Mouse (Mus musculus) intestine, embryonic 14.5 days (tissue): ENCODE data around the gene Myl3. TPM values are rescaled to one million over a fixed set of nuclear protein-coding genes. Genes with fewer than 3 reads are reported as not detected.

ENCODE experiments used
- ATAC-seq: fragments of 200-750 bp; cut with Nextera tagmentation; replicated peaks from 2 replicates; pipeline ENCODE4 v1.8.0; 2017; ENCODE audit warnings: low read depth, moderate number of reproducible peaks, moderate TSS enrichment, moderate library complexity; ENCODE audit not compliant: low FRiP score, low TSS enrichment
- DNase-seq: peaks from one replicate; pipeline ENCODE4 v3.0.0-alpha.2; 2018; ENCODE audit warnings: low spot score
- H3K27ac ChIP-seq: fragments of 300-500 bp; sonication (generic); 2 replicates; pipeline ENCODE4 v1.5.1; 2014; ENCODE audit warnings: low read depth, mild to moderate bottlenecking, control low read depth
- H3K27me3 ChIP-seq: fragments of 300-500 bp; sonication (generic); replicated peaks from 2 replicates; pipeline ENCODE4 v1.6.1; 2014; ENCODE audit warnings: low read length, control low read depth; ENCODE audit not compliant: control insufficient read depth, insufficient read depth
- H3K36me3 ChIP-seq: fragments of 300-500 bp; sonication (generic); 2 replicates; pipeline ENCODE4 v1.6.1; 2014; ENCODE audit warnings: low read length, control low read depth; ENCODE audit not compliant: control insufficient read depth, insufficient read depth
- H3K4me1 ChIP-seq: fragments of 300-500 bp; sonication (generic); replicated peaks from 2 replicates; pipeline ENCODE4 v1.6.1; 2014; ENCODE audit warnings: low read length, control low read depth, mixed read lengths; ENCODE audit not compliant: control insufficient read depth, insufficient read depth
- H3K4me2 ChIP-seq: fragments of 300-500 bp; sonication (generic); 2 replicates; pipeline ENCODE4 v1.6.1; 2014; ENCODE audit warnings: low read length
- H3K4me3 ChIP-seq: fragments of 300-500 bp; sonication (generic); 2 replicates; pipeline ENCODE4 v1.5.1; 2014; ENCODE audit warnings: low read depth, low read length, control low read depth, mixed read lengths
- H3K9ac ChIP-seq: fragments of 300-500 bp; sonication (generic); 2 replicates; pipeline ENCODE4 v1.6.1; 2014; ENCODE audit warnings: mild to moderate bottlenecking, low read length
- H3K9me3 ChIP-seq: fragments of 300-500 bp; sonication (generic); 2 replicates; pipeline ENCODE4 v1.6.1; 2016; ENCODE audit warnings: low read length, control low read depth; ENCODE audit not compliant: control insufficient read depth
- WGBS: fragments of 180-500 bp; shearing (Covaris S2); extraction: QIAGEN DNeasy Blood & Tissue Kit; methylation state at CpG from one replicate; pipeline ENCODE4 v1.1.7; 2014; 5-methylcytosine and 5-hydroxymethylcytosine counted together
- polyA plus RNA-seq: library from polyadenylated mRNA; unstranded; fragments of >200 nt; fragmentation: Nextera tagmentation; extraction: Ambion mirVana; gene quantifications from 2 replicates; pipeline ENCODE4 v1.2.1, GENCODE M21; 2014

Myl3 gene
- polyA plus RNA-seq, 1 experiment from 2014 or later, result 0.23 TPM

DNA sequence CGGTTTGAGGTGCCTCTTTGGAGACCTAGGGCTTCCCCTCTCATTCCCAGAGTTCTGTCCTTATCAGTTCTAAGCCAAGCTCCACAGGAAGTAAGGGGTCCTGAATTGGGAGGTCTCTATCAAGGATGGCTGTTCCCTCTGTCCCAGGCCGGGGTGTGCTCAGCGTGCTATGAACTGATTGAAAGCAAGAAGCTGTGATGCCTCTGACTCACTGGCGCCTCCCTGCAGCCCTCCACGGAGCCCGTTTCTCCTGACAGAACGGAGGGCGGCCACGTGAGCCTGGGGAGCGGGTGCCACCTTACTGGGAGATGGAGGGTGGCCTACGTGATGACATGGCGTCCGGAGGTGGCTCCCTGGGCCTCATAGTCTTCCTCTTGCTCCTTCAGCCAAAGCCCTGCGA, 56.2 kb downstream of the Myl3 start, which contains the start of gene Prss42:
Gene Prss42 (plus strand): TSS at position 301 of the 400 bp plus-strand sequence.
- no peaks in the 10 kb centered on the region for H3K36me3 ChIP-seq
- no peak within 1 kb of the TSS for H3K9ac ChIP-seq
- ATAC-seq, result no peak
- no peak for DNase-seq
- 91% methylated on average over 14 of the region's 14 CpGs for WGBS
- H3K4me2 ChIP-seq, result no peak within 1 kb of the TSS
- no peaks in the 10 kb centered on the region for H3K9me3 ChIP-seq
- no peaks in the 10 kb centered on the region for H3K4me1 ChIP-seq
- no peak within 1 kb of the TSS for H3K4me3 ChIP-seq
- H3K27ac ChIP-seq, result no peak within 1 kb of the TSS
- no peaks in the 10 kb centered on the region for H3K27me3 ChIP-seq

GRCm38 (mm10) chr9:110800834-110801479, 59.3 kb downstream of the Myl3 start:
- H3K9me3 ChIP-seq, result no peaks in the 10 kb centered on the region
- H3K4me3 ChIP-seq, result no peak overlapping the region
- H3K36me3 ChIP-seq, result no peaks in the 10 kb centered on the region
- H3K27ac ChIP-seq, result no peak overlapping the region
- ATAC-seq (no peak), DNase-seq (no peak)
- no peak overlapping the region for H3K9ac ChIP-seq
- no peak overlapping the region for H3K4me2 ChIP-seq
- H3K4me1 ChIP-seq, result no peaks in the 10 kb centered on the region
- WGBS, result 90% methylated on average over 8 of the region's 8 CpGs
- no peaks in the 10 kb centered on the region for H3K27me3 ChIP-seq

GRCm38 (mm10) chr9:110803294-110803693, 61.6 kb downstream of the Myl3 start:
- Histone ChIP-seq H3K36me3 (no peaks in the 10 kb centered on the region), H3K4me1 (no peaks in the 10 kb centered on the region), H3K27me3 (no peaks in the 10 kb centered on the region), H3K4me3 (no peak overlapping the region), H3K4me2 (no peak overlapping the region), H3K9ac (no peak overlapping the region), H3K27ac (no peak overlapping the region), H3K9me3 (no peaks in the 10 kb centered on the region)
- WGBS, result 65% methylated on average over 4 of the region's 4 CpGs
- DNase-seq (no peak), ATAC-seq (no peak)

- WGBS, result 66% methylated on average over 4 of the region's 4 CpGs
- Histone ChIP-seq H3K9ac (no peak overlapping the region), H3K4me1 (no peaks in the 10 kb centered on the region), H3K27me3 (no peaks in the 10 kb centered on the region), H3K4me3 (no peak overlapping the region), H3K36me3 (no peaks in the 10 kb centered on the region), H3K4me2 (no peak overlapping the region), H3K27ac (no peak overlapping the region), H3K9me3 (no peaks in the 10 kb centered on the region)
- ATAC-seq (no peak), DNase-seq (no peak)
These were observed 68.4 kb downstream of the Myl3 start for GRCm38 (mm10) chr9:110810051-110810450.

DNA sequence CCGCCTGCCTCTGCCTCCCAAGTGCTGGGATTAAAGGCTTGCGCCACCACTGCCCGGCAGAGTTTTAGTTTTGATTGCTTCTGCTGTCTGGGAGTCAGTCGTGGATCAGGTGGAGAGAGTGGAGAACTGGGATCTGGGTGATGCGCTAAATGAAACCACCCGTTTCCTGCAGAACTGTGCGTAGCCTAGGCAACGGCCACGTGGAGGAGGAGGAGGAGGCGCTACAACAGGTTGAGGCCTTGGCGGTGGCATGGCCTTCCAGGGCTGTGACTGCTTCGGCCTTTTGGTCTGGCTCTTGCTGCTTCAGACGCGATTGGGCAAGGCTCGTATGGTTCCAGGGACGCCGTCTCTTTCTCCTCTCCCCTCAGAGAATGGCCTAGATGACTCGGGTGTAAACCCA, 72.1 kb downstream of the Myl3 start, which contains the start of gene Prss44:
Gene Prss44 (plus strand): TSS at position 206 of the 400 bp plus-strand sequence.
- H3K4me3 ChIP-seq, result no peak within 1 kb of the TSS
- H3K36me3 ChIP-seq, result no peaks in the 10 kb centered on the region
- no peak for DNase-seq
- ATAC-seq, result no peak
- WGBS, result 59% methylated on average over 18 of the region's 18 CpGs
- no peak within 1 kb of the TSS for H3K27ac ChIP-seq
- no peak within 1 kb of the TSS for H3K4me2 ChIP-seq
- no peaks in the 10 kb centered on the region for H3K9me3 ChIP-seq
- no peaks in the 10 kb centered on the region for H3K4me1 ChIP-seq
- no peak within 1 kb of the TSS for H3K9ac ChIP-seq
- no peaks in the 10 kb centered on the region for H3K27me3 ChIP-seq

Other genes with a start within 250 kb of the Myl3 start
- 49.7 and 55.2 TPM in 2 replicates for gene Setd2, start 209.3 kb upstream of the Myl3 start, polyA plus RNA-seq
- 21.9 and 23.4 TPM in 2 replicates for gene Nradd, start 117.4 kb upstream of the Myl3 start, polyA plus RNA-seq
- 4.0 and 4.7 TPM in 2 replicates for gene Nbeal2, start 87.7 kb upstream of the Myl3 start, polyA plus RNA-seq
- gene Ccdc12, start 85.4 kb upstream of the Myl3 start, polyA plus RNA-seq, result 177 and 187 TPM in 2 replicates
- gene Pth1r, start 5.3 kb downstream of the Myl3 start, polyA plus RNA-seq, result 25.7 and 26.7 TPM in 2 replicates
- gene Prss42, start 56.3 kb downstream of the Myl3 start, polyA plus RNA-seq, result not detected in 2 replicates
- gene Prss44, start 72.1 kb downstream of the Myl3 start, polyA plus RNA-seq, result not detected in 2 replicates
- gene Prss43, start 84.8 kb downstream of the Myl3 start, polyA plus RNA-seq, result not detected in 2 replicates
- gene Prss45, start 92.7 kb downstream of the Myl3 start, polyA plus RNA-seq, result not detected in 2 replicates
- not detected in 2 replicates for gene Prss46, start 102.6 kb downstream of the Myl3 start, polyA plus RNA-seq
- 0.28 and 0.68 TPM in 2 replicates for gene Prss50, start 116.1 kb downstream of the Myl3 start, polyA plus RNA-seq
- gene Als2cl, start 138.0 kb downstream of the Myl3 start, polyA plus RNA-seq, result 5.0 and 5.9 TPM in 2 replicates
- gene Tmie, start 138.3 kb downstream of the Myl3 start, polyA plus RNA-seq, result 0.40 and 0.54 TPM in 2 replicates
- gene Fam240a, start 175.0 kb downstream of the Myl3 start, polyA plus RNA-seq, result not detected in 2 replicates
- not detected in 2 replicates for gene Tdgf1, start 204.3 kb downstream of the Myl3 start, polyA plus RNA-seq
- 0.12 and 0.27 TPM in 2 replicates for gene Lrrc2, start 209.7 kb downstream of the Myl3 start, polyA plus RNA-seq
- gene Rtp3, start 248.7 kb downstream of the Myl3 start, polyA plus RNA-seq, result 0.14 TPM in 1 of 2 replicates, not detected in the other